Mouse (Mus musculus) MEL (cell line): ENCODE measurements around the gene Tifab. TPM values are rescaled to one million over a fixed set of nuclear protein-coding genes. Genes with fewer than 3 reads are reported as not detected.

Experiments
- DNase-seq: peaks from one replicate; pipeline ENCODE4 v3.0.0; 2011; ENCODE audit warnings: low read depth, low spot score
- H3K27ac ChIP-seq: 2 replicates; pipeline ENCODE4 v1.5.1; 2012; ENCODE audit warnings: low read depth, mild to moderate bottlenecking, control low read depth, low read length, moderate library complexity; ENCODE audit not compliant: control insufficient read depth
- H3K27me3 ChIP-seq, 2 experiments: fragments of 150-350 bp in 1 of 2; sonication (generic) in 1 of 2; 2 replicates each; pipeline ENCODE4 v1.6.1; 2012; ENCODE audit warnings: low read length in 2 of 2, mild to moderate bottlenecking in 2 of 2, improper control_type of control experiment in 1 of 2, moderate library complexity in 1 of 2; ENCODE audit not compliant: insufficient read depth in 2 of 2, control insufficient read depth in 1 of 2
- H3K36me3 ChIP-seq, 2 experiments: 2 replicates each; pipeline ENCODE4 v1.6.1; 2012 to 2014; ENCODE audit warnings: low read length in 2 of 2, improper control_type of control experiment in 1 of 2, inconsistent platforms in 1 of 2, mild to moderate bottlenecking in 1 of 2; ENCODE audit not compliant: insufficient read depth in 2 of 2, control insufficient read depth in 1 of 2
- H3K4me1 ChIP-seq, 2 experiments: fragments of 150-350 bp in 1 of 2; sonication (generic) in 1 of 2; 2 replicates each; pipeline ENCODE4 v1.6.1; 2012; ENCODE audit warnings: low read length in 2 of 2, improper control_type of control experiment in 1 of 2, mild to moderate bottlenecking in 1 of 2; ENCODE audit not compliant: insufficient read depth in 2 of 2, control insufficient read depth in 1 of 2
- H3K4me3 ChIP-seq, 2 experiments: fragments of 150-350 bp in 1 of 2; sonication (generic) in 1 of 2; 2 replicates each; pipeline ENCODE4 v1.5.1; 2012; ENCODE audit warnings: low read depth in 2 of 2, low read length in 2 of 2, mild to moderate bottlenecking in 2 of 2, moderate library complexity in 2 of 2, control low read depth in 1 of 2, improper control_type of control experiment in 1 of 2; ENCODE audit not compliant: control insufficient read depth in 1 of 2, insufficient read depth in 1 of 2
- H3K79me2 ChIP-seq: 2 replicates; pipeline ENCODE4 v1.6.1; 2012; ENCODE audit warnings: mild to moderate bottlenecking, low read length, moderate library complexity; ENCODE audit not compliant: control insufficient read depth, poor library complexity, insufficient read depth
- H3K9ac ChIP-seq: 2 replicates; pipeline ENCODE4 v1.6.1; 2012; ENCODE audit warnings: low read depth, mild to moderate bottlenecking, control low read depth, low read length, moderate library complexity; ENCODE audit not compliant: control insufficient read depth, poor library complexity, severe bottlenecking
- H3K9me3 ChIP-seq: fragments of 150-350 bp; sonication (generic); replicated peaks from 2 replicates; pipeline ENCODE4 v1.6.1; 2012; ENCODE audit warnings: mild to moderate bottlenecking, low read length, improper control_type of control experiment, moderate library complexity; ENCODE audit not compliant: insufficient read depth
- CTCF ChIP-seq, 3 experiments: IDR thresholded peaks in 2 of 3; conservative IDR thresholded peaks in 1 of 3; 2 replicates each; pipeline ENCODE4 v1.5.1; 2011 to 2012; ENCODE audit warnings: low read length in 3 of 3, low read depth in 2 of 3, mild to moderate bottlenecking in 2 of 3, improper control_type of control experiment in 1 of 3, inconsistent platforms in 1 of 3, mixed read lengths in 1 of 3, moderate library complexity in 1 of 3; ENCODE audit not compliant: control insufficient read depth in 1 of 3, insufficient read depth in 1 of 3, poor library complexity in 1 of 3, severe bottlenecking in 1 of 3
- E2F4 ChIP-seq: IDR thresholded peaks from 2 replicates; pipeline ENCODE4 v1.6.1; 2011; ENCODE audit warnings: low read depth, low read length, improper control_type of control experiment, borderline replicate concordance
- EP300 ChIP-seq, 2 experiments: IDR thresholded peaks; 2 replicates each; pipeline ENCODE4 v1.6.1; 2011; ENCODE audit warnings: improper control_type of control experiment in 2 of 2, low read length in 2 of 2, low read depth in 1 of 2, mild to moderate bottlenecking in 1 of 2
- ETS1 ChIP-seq: IDR thresholded peaks from 2 replicates; pipeline ENCODE4 v1.6.1; 2012; ENCODE audit warnings: low read depth, mild to moderate bottlenecking, inconsistent platforms, low read length, improper control_type of control experiment, moderate library complexity
- GABPA ChIP-seq: IDR thresholded peaks from 2 replicates; pipeline ENCODE4 v1.6.1; 2012; ENCODE audit warnings: low read depth, mild to moderate bottlenecking, inconsistent platforms, low read length, improper control_type of control experiment, moderate library complexity
- GATA1 ChIP-seq: IDR thresholded peaks from 2 replicates; pipeline ENCODE4 v1.6.1; 2011; ENCODE audit warnings: low read depth, low read length, improper control_type of control experiment
- JUND ChIP-seq: IDR thresholded peaks from 2 replicates; pipeline ENCODE4 v1.6.1; 2011; ENCODE audit warnings: low read depth, mild to moderate bottlenecking, improper control_type of control experiment, low read length
- KAT2A ChIP-seq: conservative IDR thresholded peaks from 2 replicates; pipeline ENCODE4 v1.6.1; 2012; ENCODE audit warnings: low read depth, low read length, improper control_type of control experiment, inconsistent platforms
- MAZ ChIP-seq: IDR thresholded peaks from 2 replicates; pipeline ENCODE4 v1.6.1; 2012; ENCODE audit warnings: low read depth, mild to moderate bottlenecking, inconsistent platforms, low read length, improper control_type of control experiment
- MXI1 ChIP-seq: IDR thresholded peaks from 2 replicates; pipeline ENCODE4 v1.6.1; 2011; ENCODE audit warnings: mild to moderate bottlenecking, low read depth, low read length, improper control_type of control experiment
- MYC ChIP-seq: IDR thresholded peaks from 2 replicates; pipeline ENCODE4 v1.6.1; 2011; ENCODE audit warnings: low read depth, mild to moderate bottlenecking, low read length, improper control_type of control experiment, moderate library complexity
- NRF1 ChIP-seq: IDR thresholded peaks from 2 replicates; pipeline ENCODE4 v1.6.1; 2014; ENCODE audit warnings: low read depth, mild to moderate bottlenecking, inconsistent platforms, low read length, improper control_type of control experiment, moderate library complexity; ENCODE audit not compliant: poor library complexity, insufficient read depth, severe bottlenecking
- POLR2A ChIP-seq, 2 experiments: IDR thresholded peaks; 2 replicates each; pipeline ENCODE4 v1.6.1; 2011 to 2012; ENCODE audit warnings: low read length in 2 of 2, mild to moderate bottlenecking in 2 of 2, control low read depth in 1 of 2, improper control_type of control experiment in 1 of 2, low read depth in 1 of 2, moderate library complexity in 1 of 2; ENCODE audit not compliant: control insufficient read depth in 1 of 2, insufficient read depth in 1 of 2, poor library complexity in 1 of 2
- POLR2AphosphoS2 ChIP-seq: IDR thresholded peaks from 2 replicates; pipeline ENCODE4 v1.6.1; 2011; ENCODE audit warnings: low read length, improper control_type of control experiment
- POLR2AphosphoS5 ChIP-seq: IDR thresholded peaks from 2 replicates; pipeline ENCODE4 v1.6.1; 2012; ENCODE audit warnings: low read depth, borderline replicate concordance, mild to moderate bottlenecking, inconsistent platforms, low read length, moderate library complexity, mixed read lengths
- RAD21 ChIP-seq: IDR thresholded peaks from 2 replicates; pipeline ENCODE4 v1.6.1; 2011; ENCODE audit warnings: mild to moderate bottlenecking, low read depth, low read length, improper control_type of control experiment
- RCOR1 ChIP-seq: IDR thresholded peaks from 2 replicates; pipeline ENCODE4 v1.6.1; 2012; ENCODE audit warnings: low read depth, mild to moderate bottlenecking, inconsistent platforms, low read length, improper control_type of control experiment
- TAL1 ChIP-seq: IDR thresholded peaks from 2 replicates; pipeline ENCODE4 v1.6.1; 2012; ENCODE audit warnings: mild to moderate bottlenecking, inconsistent platforms, low read length, moderate library complexity, mixed read lengths
- TCF12 ChIP-seq: IDR thresholded peaks from 2 replicates; pipeline ENCODE4 v1.6.1; 2014; ENCODE audit warnings: low read depth, mild to moderate bottlenecking, inconsistent platforms, low read length, improper control_type of control experiment, moderate library complexity
- UBTF ChIP-seq: IDR thresholded peaks from 2 replicates; pipeline ENCODE4 v1.6.1; 2012; ENCODE audit warnings: low read depth, mild to moderate bottlenecking, inconsistent platforms, low read length, improper control_type of control experiment, moderate library complexity, borderline replicate concordance; ENCODE audit not compliant: insufficient read depth
- USF1 ChIP-seq: IDR thresholded peaks from 2 replicates; pipeline ENCODE4 v1.6.1; 2014; ENCODE audit warnings: low read depth, mild to moderate bottlenecking, inconsistent platforms, low read length, improper control_type of control experiment, moderate library complexity
- USF2 ChIP-seq, 2 experiments: IDR thresholded peaks; 2 replicates each; pipeline ENCODE4 v1.6.1; 2011 to 2012; ENCODE audit warnings: improper control_type of control experiment in 2 of 2, low read length in 2 of 2, borderline replicate concordance in 1 of 2, inconsistent platforms in 1 of 2, low read depth in 1 of 2, mild to moderate bottlenecking in 1 of 2; ENCODE audit not compliant: insufficient read depth in 1 of 2
- ZKSCAN1 ChIP-seq: IDR thresholded peaks from 2 replicates; pipeline ENCODE4 v1.6.1; 2012; ENCODE audit warnings: low read depth, mild to moderate bottlenecking, inconsistent platforms, low read length, improper control_type of control experiment, moderate library complexity
- ZMIZ1 ChIP-seq: IDR thresholded peaks from 2 replicates; pipeline ENCODE4 v1.6.1; 2012; ENCODE audit warnings: low read depth, mild to moderate bottlenecking, inconsistent platforms, low read length, improper control_type of control experiment, moderate library complexity
- polyA plus RNA-seq, 2 experiments: library from polyadenylated mRNA; stranded (reverse) in 1 of 2; unstranded in 1 of 2; fragments of >175 nt in 1 of 2; fragments of >200 nt in 1 of 2; gene quantifications; 2 replicates each; pipeline versions ENCODE4 v1.2.1 to v1.2.4; 2012; ENCODE audit warnings: low replicate concordance in 2 of 2, low read depth in 1 of 2; ENCODE audit not compliant: insufficient read length in 2 of 2, insufficient read depth in 1 of 2, missing spikeins in 1 of 2
- total RNA-seq: library from RNA; depleted of rRNA; stranded (reverse); fragments of 300-350 nt; gene quantifications from 2 replicates; pipeline ENCODE4 v1.2.3, GENCODE M21; 2012

Tifab gene
- total and polyA plus RNA-seq, 3 experiments, result not detected

DNA sequence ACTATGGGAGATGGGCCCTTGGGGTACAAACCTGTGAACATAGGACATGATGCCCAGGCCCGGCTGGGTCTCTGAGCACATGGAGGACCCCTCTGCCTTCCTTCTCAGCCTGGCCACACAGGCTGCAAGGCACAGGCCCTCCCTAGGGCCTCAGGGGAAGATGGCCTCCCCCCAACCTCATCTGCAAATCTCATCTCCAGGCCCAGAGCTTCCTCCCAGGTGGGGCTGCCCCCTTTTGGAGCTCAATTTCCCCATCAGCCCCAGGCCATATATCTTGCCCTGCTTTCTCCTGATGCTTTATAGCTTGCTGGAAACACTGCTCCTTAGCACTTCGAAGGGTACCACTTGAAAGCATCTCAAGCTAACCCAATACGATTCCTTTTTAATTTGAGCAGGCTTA is 14.3 kb downstream of the Tifab start:
- no peak for DNase-seq
- Histone ChIP-seq H3K27me3 (no peaks in the 10 kb centered on the region; a peak in 1 of 4 replicates), H3K9me3 (no peaks in the 10 kb centered on the region), H3K9ac (no peak overlapping the region), H3K27ac (no peak overlapping the region), H3K4me3 (no peak overlapping the region), H3K36me3 (no peaks in the 10 kb centered on the region), H3K79me2 (no peaks in the 10 kb centered on the region), H3K4me1 (no peaks in the 10 kb centered on the region)
- TF ChIP-seq POLR2AphosphoS2, result no peak
- TF ChIP-seq USF2 (IDR thresholded peaks at IDR 0.05; ENCODE audit: borderline replicate concordance in 1 of 2, insufficient read depth in 1 of 2, low read depth in 1 of 2, low read length in 2 of 2), result no peak
- TF ChIP-seq EP300 (IDR thresholded peaks at IDR 0.05; ENCODE audit: low read depth in 1 of 2, low read length in 2 of 2), result no peak
- no peak for TF ChIP-seq RAD21
- TF ChIP-seq KAT2A, result no peak
- no peak for TF ChIP-seq NRF1
- TF ChIP-seq GABPA, result no peak
- no peak for TF ChIP-seq JUND

DNA sequence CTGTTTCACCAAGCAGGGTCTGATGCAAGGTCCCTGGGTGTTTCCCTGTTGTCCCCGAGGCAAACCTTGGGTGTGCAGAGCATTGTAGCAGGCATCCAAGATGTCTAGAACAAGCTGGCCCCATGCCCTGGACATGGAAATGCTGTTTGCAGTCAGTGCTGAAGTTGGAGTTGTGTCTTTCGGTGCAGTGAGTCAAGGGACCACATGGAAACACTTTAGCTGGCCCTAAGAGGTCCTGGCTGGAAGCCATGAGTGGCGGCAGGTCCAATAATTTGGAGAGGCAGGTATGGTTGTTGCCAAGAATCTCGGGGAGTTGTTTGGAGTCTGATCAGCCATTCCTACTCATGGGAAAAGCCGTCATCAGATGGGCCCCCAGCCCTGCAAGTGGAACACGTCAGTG is 14.9 kb downstream of the Tifab start:
- Histone ChIP-seq H3K27me3 (no peaks in the 10 kb centered on the region; a peak in 1 of 4 replicates), H3K9ac (no peak overlapping the region), H3K27ac (no peak overlapping the region), H3K79me2 (no peaks in the 10 kb centered on the region), H3K36me3 (no peaks in the 10 kb centered on the region), H3K4me3 (no peak overlapping the region), H3K4me1 (no peaks in the 10 kb centered on the region), H3K9me3 (no peaks in the 10 kb centered on the region)
- DNase-seq, result no peak
- TF ChIP-seq TAL1 (no peak), USF2 (IDR thresholded peaks at IDR 0.05; ENCODE audit: borderline replicate concordance in 1 of 2, insufficient read depth in 1 of 2, low read depth in 1 of 2, low read length in 2 of 2) (no peak), MYC (no peak), ZKSCAN1 (no peak), TCF12 (no peak), E2F4 (no peak), UBTF (no peak)

DNA sequence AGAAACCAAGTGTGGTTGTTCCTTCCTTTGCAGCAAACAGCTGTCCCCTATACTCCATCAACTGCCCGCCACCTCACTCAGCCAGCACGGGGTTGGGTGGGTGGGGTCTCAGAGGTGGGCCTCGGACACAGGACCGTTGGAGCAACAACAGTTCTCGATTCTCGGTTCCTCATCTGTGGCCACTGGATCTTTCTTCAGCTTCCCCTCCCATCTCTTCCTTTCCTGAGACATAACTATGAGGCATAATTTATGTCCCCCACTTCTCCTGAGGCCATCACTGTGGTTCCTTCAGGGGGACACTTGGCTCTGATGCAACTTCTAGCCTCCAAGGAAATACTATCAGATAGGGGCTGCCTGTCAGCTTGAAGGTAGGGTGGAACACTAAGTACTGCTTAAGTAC is 15.8 kb downstream of the Tifab start:
- Histone ChIP-seq H3K27ac (no peak overlapping the region), H3K9me3 (no peaks in the 10 kb centered on the region), H3K27me3 (no peaks in the 10 kb centered on the region; a peak in 1 of 4 replicates), H3K9ac (no peak overlapping the region), H3K79me2 (no peaks in the 10 kb centered on the region), H3K4me1 (no peaks in the 10 kb centered on the region), H3K4me3 (no peak overlapping the region), H3K36me3 (no peaks in the 10 kb centered on the region)
- TF ChIP-seq USF1, result no peak
- TF ChIP-seq ETS1, result no peak
- no peak for TF ChIP-seq MXI1
- TF ChIP-seq GATA1, result no peak
- no peak for TF ChIP-seq MYC
- TF ChIP-seq MAZ, result no peak
- no peak for TF ChIP-seq ZMIZ1
- no peak for TF ChIP-seq UBTF
- TF ChIP-seq E2F4, result no peak
- no peak for TF ChIP-seq EP300 (IDR thresholded peaks at IDR 0.05; ENCODE audit: low read depth in 1 of 2, low read length in 2 of 2)
- no peak for TF ChIP-seq RCOR1
- TF ChIP-seq POLR2A (IDR thresholded peaks at IDR 0.05; ENCODE audit: control insufficient read depth in 1 of 2, insufficient read depth in 1 of 2, low read depth in 1 of 2, low read length in 2 of 2, poor library complexity in 1 of 2), result no peak
- TF ChIP-seq ZKSCAN1, result no peak
- TF ChIP-seq CTCF (IDR thresholded peaks at IDR 0.05 in 2 of 3, conservative IDR thresholded peaks at IDR 0.05 in 1 of 3; ENCODE audit: control insufficient read depth in 1 of 3, insufficient read depth in 1 of 3, low read depth in 2 of 3, low read length in 3 of 3, poor library complexity in 1 of 3, severe bottlenecking in 1 of 3), result no peak
- TF ChIP-seq NRF1, result no peak
- TF ChIP-seq POLR2AphosphoS5, result no peak
- TF ChIP-seq USF2 (IDR thresholded peaks at IDR 0.05; ENCODE audit: borderline replicate concordance in 1 of 2, insufficient read depth in 1 of 2, low read depth in 1 of 2, low read length in 2 of 2), result no peak
- TF ChIP-seq JUND, result no peak
- no peak for DNase-seq
